Mouse (Mus musculus) lung, embryonic 14.5 days (tissue): ENCODE results near the gene Cotl1. TPM values are rescaled to one million over a fixed set of nuclear protein-coding genes. Genes with fewer than 3 reads are reported as not detected.

Experiments used
- ATAC-seq: fragments of 200-750 bp; cut with Nextera tagmentation; 2 replicates; pipeline ENCODE4 v1.8.0; 2017; ENCODE audit warnings: mild to moderate bottlenecking, moderate TSS enrichment, moderate library complexity; ENCODE audit not compliant: insufficient read depth
- DNase-seq: peaks from one replicate; pipeline ENCODE4 v3.0.0-alpha.2; 2015
- H3K27ac ChIP-seq: fragments of 300-500 bp; sonication (generic); 2 replicates; pipeline ENCODE4 v1.5.1; 2014; ENCODE audit warnings: low read depth, mild to moderate bottlenecking, moderate library complexity
- H3K27me3 ChIP-seq: fragments of 300-500 bp; sonication (generic); 2 replicates; pipeline ENCODE4 v1.6.1; 2014; ENCODE audit warnings: low read length, control low read depth; ENCODE audit not compliant: insufficient read depth
- H3K36me3 ChIP-seq: fragments of 300-500 bp; sonication (generic); 2 replicates; pipeline ENCODE4 v1.6.1; 2014; ENCODE audit warnings: control low read depth; ENCODE audit not compliant: insufficient read depth
- H3K4me1 ChIP-seq: fragments of 300-500 bp; sonication (generic); 2 replicates; pipeline ENCODE4 v1.6.1; 2014; ENCODE audit warnings: antibody characterized with exemption, control low read depth; ENCODE audit not compliant: insufficient read depth
- H3K4me2 ChIP-seq: fragments of 300-500 bp; sonication (generic); 2 replicates; pipeline ENCODE4 v1.6.1; 2014; ENCODE audit warnings: mild to moderate bottlenecking
- H3K4me3 ChIP-seq: fragments of 300-500 bp; sonication (generic); 2 replicates; pipeline ENCODE4 v1.5.1; 2014; ENCODE audit warnings: low read depth, low read length
- H3K9ac ChIP-seq: fragments of 300-500 bp; sonication (generic); 2 replicates; pipeline ENCODE4 v1.6.1; 2014
- H3K9me3 ChIP-seq: fragments of 300-500 bp; sonication (generic); 2 replicates; pipeline ENCODE4 v1.6.1; 2016; ENCODE audit warnings: low read depth, low read length, control low read depth
- CTCF ChIP-seq: IDR thresholded peaks from 2 replicates; pipeline ENCODE4 v1.5.1; 2016; ENCODE audit warnings: antibody characterized with exemption, low read depth
- WGBS: fragments of 180-500 bp; shearing (Covaris S2); extraction: QIAGEN DNeasy Blood & Tissue Kit; methylation state at CpG from one replicate; pipeline ENCODE4 v1.1.7; 2014; 5-methylcytosine and 5-hydroxymethylcytosine counted together
- polyA plus RNA-seq: library from polyadenylated mRNA; unstranded; fragments of >200 nt; fragmentation: Nextera tagmentation; extraction: Ambion mirVana; gene quantifications from 2 replicates; pipeline ENCODE4 v1.2.1, GENCODE M21; 2014

The Cotl1 gene
- polyA plus RNA-seq, 1 experiment from 2014 or later: 201 TPM

DNA sequence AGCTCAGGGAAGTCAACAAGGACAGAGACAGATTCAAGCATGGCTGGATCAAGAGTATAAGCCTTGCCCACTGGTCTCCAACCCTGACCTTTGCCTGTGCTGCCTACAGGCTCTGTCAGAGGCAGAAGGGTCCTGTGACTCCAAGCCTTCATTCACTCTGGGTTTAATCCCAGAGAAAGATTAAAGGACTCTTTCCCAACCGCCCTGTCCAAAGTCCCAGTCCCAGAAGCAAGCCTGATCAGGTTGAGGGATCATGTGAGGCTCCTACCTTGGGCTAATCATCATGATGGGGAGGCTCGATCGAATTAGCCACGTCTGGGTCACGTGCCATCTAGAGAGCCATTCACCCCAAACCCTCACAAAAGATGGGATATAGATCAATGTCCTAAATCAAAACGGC lies 5.7 kb downstream of the Cotl1 start:
- peaks cover 53% of the 10 kb centered on the region for H3K4me1 ChIP-seq
- H3K27me3 ChIP-seq: no peaks in the 10 kb centered on the region
- ATAC-seq (no peak), DNase-seq (no peak)
- 88% methylated on average over 6 of the region's 6 CpGs for WGBS
- no peak for TF ChIP-seq CTCF
- H3K4me3 ChIP-seq: no peak overlapping the region
- H3K4me2 ChIP-seq: no peak overlapping the region
- 0 out of 2 replicates have a peak, but pooled peaks cover 3% of the 10 kb centered on the region for H3K36me3 ChIP-seq
- no peak overlapping the region for H3K27ac ChIP-seq
- H3K9me3 ChIP-seq: no peaks in the 10 kb centered on the region
- H3K9ac ChIP-seq: no peak overlapping the region

DNA sequence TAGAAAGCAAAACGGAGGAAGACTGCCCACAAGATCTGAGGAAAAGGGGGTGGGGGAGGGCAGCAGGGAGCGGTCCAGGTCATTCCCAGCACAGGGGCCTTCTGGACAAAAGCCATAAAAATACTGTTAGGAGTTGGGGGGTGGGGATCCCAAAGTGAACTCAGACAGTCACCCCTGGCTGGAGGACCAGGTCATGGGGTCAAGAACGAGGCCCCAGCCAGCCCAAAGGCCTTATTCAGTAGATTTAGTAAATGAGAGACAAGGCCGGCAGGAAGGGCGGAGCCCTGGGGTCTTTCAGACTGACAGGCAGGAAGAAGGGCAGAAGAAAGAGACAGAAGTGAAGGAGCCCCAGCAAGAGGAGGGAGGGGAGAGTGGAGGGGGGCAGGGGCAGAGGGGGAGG lies 7.4 kb downstream of the Cotl1 start:
- H3K27me3 ChIP-seq: no peaks in the 10 kb centered on the region
- H3K4me2 ChIP-seq: peak overlapping the region; percentile 2; the same call in 1 of the 2 replicates
- H3K27ac ChIP-seq: peak overlapping the region; percentile 90; the same call in 1 of the 2 replicates
- H3K36me3 ChIP-seq: 0 out of 2 replicates have a peak, but pooled peaks cover 3% of the 10 kb centered on the region
- ATAC-seq: no peak
- no peak overlapping the region for H3K4me3 ChIP-seq
- TF ChIP-seq CTCF: no peak
- H3K4me1 ChIP-seq: peaks cover 59% of the 10 kb centered on the region
- no peaks in the 10 kb centered on the region for H3K9me3 ChIP-seq
- H3K9ac ChIP-seq: no peak overlapping the region
- DNase-seq: no peak
- WGBS: 32% methylated on average over 5 of the region's 5 CpGs

DNA sequence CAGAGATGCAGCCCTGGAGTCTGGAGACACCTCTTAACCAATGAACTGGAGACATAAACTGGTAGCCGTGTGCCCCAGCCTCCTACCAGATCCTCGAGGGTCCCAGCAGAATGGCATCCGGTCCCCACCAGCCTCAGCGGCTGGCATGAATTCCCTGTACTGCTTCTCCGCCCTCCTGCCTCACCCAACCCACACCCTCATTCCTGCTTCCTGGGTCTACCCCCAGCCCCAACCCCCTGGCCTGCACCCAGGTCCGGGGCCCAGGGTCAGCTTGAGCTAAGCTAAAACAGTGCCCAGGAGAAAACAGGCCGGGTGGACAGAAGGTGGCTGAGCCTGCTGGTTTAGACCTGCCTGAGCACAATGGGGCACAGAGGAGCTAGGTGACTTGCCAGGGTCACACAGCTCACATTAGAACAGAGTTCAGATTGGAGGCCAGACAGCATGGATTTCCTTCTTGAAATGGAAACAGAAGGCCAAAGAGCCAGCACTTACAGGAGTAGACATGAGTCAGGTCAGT lies 8.2 kb downstream of the Cotl1 start:
- no peak for TF ChIP-seq CTCF
- peak overlapping the region; percentile 90 for H3K27ac ChIP-seq
- H3K27me3 ChIP-seq: no peaks in the 10 kb centered on the region
- H3K36me3 ChIP-seq: 0 out of 2 replicates have a peak, but pooled peaks cover 3% of the 10 kb centered on the region
- no peak for DNase-seq
- H3K9me3 ChIP-seq: no peaks in the 10 kb centered on the region
- 45% methylated on average over 7 of the region's 7 CpGs for WGBS
- peaks cover 59% of the 10 kb centered on the region for H3K4me1 ChIP-seq
- peak overlapping the region; percentile 48 for H3K4me2 ChIP-seq
- ATAC-seq: peak; percentile 7; the same call in 1 of the 2 replicates
- H3K4me3 ChIP-seq: peak overlapping the region; percentile 3; the same call in 1 of the 2 replicates
- H3K9ac ChIP-seq: no peak overlapping the region

DNA sequence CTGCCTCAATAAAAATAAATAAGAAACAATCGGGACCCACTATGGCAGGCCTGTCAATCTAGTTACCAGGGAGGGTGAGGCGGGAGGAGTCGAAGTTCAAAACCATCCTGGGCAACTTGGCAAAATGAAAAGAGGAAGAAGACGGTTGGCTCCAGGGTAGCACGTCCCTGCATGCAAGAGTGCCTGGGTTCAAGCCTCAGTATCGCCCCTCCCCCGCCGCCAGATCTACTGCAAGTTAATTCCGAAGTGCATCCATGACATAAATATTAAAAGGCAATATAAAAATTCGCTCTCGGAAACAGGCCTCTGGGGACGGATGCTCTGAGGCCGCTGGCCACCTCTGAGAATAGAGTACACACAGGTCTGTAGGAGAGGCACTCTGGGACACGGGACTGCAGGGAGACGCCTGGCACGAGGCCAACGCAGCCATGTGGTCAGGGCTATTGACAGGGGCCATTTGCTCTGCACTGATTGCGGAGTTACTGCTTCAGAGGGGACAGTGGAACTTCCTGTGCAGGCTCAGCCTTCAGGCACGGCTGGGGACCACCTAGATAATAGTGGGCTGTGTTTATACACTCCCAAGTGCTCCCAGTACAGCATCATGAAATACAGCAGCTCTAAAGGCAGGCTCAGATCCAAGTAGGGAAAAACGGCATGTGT lies 8.9 kb downstream of the Cotl1 start:
- peak overlapping the region; percentile 16; the same call in 1 of the 2 replicates for H3K9ac ChIP-seq

DNA sequence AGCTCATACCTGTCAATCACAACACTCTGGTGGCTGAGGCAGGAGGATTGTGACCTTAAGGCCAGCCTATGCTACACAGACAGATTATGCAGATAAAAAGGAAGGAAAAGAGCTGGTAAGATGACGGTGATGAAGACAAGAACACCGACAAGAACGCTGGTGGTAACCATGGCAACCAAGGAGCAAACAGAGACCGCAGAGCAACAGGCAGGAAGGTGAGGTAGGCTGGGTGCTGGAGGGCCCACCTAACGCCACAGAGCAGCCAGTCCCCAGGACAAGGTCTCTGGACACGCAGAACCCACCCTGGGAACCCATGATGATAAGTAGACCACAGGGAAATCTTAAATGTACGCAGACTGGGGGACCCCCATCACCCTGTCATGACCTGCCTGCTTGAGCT lies 9.8 kb downstream of the Cotl1 start:
- Histone ChIP-seq H3K9me3 (no peaks in the 10 kb centered on the region), H3K4me2 (no peak overlapping the region), H3K9ac (no peak overlapping the region), H3K4me1 (peaks cover 71% of the 10 kb centered on the region), H3K4me3 (no peak overlapping the region), H3K27me3 (no peaks in the 10 kb centered on the region), H3K27ac (no peak overlapping the region), H3K36me3 (no peaks in the 10 kb centered on the region)
- 53% methylated on average over 7 of the region's 7 CpGs for WGBS
- no peak for TF ChIP-seq CTCF
- DNase-seq (no peak), ATAC-seq (no peak)

More for the DNA sequence above, 8.9 kb downstream of the Cotl1 start:
- Histone ChIP-seq H3K4me3 (peak overlapping the region; percentile 3; the same call in 1 of the 2 replicates), H3K27ac (peak overlapping the region; percentile 90), H3K9me3 (no peaks in the 10 kb centered on the region), H3K4me1 (peaks cover 66% of the 10 kb centered on the region), H3K36me3 (0 out of 2 replicates have a peak, but pooled peaks cover under 1% of the 10 kb centered on the region), H3K27me3 (no peaks in the 10 kb centered on the region), H3K4me2 (peak overlapping the region; percentile 48)
- no peak for TF ChIP-seq CTCF
- ATAC-seq: peak; percentile 77
- 19% methylated on average over 20 of the region's 20 CpGs for WGBS
- DNase-seq: peak; percentile 88

DNA sequence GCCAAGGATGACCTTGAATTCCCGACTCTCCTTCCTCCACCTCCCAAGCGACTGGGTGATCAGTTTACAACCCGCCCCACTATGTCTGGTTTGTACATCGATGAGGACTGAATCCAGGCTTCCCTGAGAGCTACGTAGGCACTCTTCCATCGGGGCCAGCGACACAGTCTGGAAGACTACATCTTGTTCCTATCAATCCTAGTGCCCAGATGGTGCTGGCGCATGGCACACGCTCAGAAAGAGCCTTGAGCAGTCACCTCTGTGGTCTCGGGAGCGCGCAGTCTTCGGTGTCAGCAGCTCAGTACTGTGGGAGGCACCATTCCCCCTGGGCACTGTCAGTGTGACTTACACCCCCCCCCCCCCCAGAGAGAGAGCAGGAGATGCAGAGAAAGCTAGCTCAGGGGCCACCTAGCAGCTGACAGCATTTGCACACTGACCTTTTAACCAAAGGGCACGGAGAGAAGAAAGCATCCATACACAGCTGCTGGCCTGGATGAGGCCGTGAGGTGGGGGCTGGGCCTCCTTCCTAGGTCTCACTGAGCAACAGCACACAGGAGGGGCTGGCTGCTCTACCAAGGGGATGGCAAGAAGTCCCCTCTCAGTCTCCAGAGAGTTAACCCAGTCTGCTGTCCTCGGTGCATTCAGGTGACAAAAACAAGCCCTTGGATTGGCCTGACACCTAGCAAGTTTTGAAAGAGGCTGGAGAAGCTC lies 10.3 kb downstream of the Cotl1 start:
- no peak for ATAC-seq
- Histone ChIP-seq H3K4me1 (peaks cover 71% of the 10 kb centered on the region), H3K9ac (no peak overlapping the region), H3K27me3 (no peaks in the 10 kb centered on the region), H3K9me3 (no peaks in the 10 kb centered on the region), H3K4me2 (no peak overlapping the region), H3K36me3 (no peaks in the 10 kb centered on the region), H3K4me3 (no peak overlapping the region), H3K27ac (no peak overlapping the region)
- no peak for DNase-seq
- no peak for TF ChIP-seq CTCF
- 57% methylated on average over 16 of the region's 16 CpGs for whole genome bisulfite sequencing

DNA sequence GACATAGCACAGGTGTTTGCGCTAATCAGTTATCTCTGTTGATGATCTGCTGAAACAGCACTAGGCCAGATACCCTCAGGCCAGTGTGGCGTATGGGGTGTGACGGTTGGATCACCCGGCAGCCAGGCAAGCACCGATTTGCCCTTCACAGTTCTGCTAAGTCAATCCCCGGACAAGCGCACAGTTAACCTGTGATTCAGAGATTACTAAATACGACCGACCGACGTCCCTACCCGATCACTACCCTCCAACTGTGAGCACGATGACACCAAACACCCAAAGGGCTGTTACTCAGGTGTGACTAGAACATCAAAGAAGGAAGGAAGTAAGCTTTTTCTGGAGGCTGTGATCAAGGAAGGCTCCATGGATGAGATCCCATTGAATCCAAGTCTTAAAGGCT lies 10.9 kb downstream of the Cotl1 start:
- no peak for ATAC-seq
- TF ChIP-seq CTCF: no peak
- 83% methylated on average over 13 of the region's 13 CpGs for WGBS
- H3K9me3 ChIP-seq: no peaks in the 10 kb centered on the region
- H3K4me1 ChIP-seq: peaks cover 71% of the 10 kb centered on the region
- H3K4me3 ChIP-seq: no peak overlapping the region
- no peaks in the 10 kb centered on the region for H3K36me3 ChIP-seq
- no peak overlapping the region for H3K27ac ChIP-seq
- no peak overlapping the region for H3K9ac ChIP-seq
- no peaks in the 10 kb centered on the region for H3K27me3 ChIP-seq
- no peak overlapping the region for H3K4me2 ChIP-seq
- DNase-seq: no peak
